Comparison of ENCODE assay signal across 10 mouse cellular contexts in the genomic region with DNA sequence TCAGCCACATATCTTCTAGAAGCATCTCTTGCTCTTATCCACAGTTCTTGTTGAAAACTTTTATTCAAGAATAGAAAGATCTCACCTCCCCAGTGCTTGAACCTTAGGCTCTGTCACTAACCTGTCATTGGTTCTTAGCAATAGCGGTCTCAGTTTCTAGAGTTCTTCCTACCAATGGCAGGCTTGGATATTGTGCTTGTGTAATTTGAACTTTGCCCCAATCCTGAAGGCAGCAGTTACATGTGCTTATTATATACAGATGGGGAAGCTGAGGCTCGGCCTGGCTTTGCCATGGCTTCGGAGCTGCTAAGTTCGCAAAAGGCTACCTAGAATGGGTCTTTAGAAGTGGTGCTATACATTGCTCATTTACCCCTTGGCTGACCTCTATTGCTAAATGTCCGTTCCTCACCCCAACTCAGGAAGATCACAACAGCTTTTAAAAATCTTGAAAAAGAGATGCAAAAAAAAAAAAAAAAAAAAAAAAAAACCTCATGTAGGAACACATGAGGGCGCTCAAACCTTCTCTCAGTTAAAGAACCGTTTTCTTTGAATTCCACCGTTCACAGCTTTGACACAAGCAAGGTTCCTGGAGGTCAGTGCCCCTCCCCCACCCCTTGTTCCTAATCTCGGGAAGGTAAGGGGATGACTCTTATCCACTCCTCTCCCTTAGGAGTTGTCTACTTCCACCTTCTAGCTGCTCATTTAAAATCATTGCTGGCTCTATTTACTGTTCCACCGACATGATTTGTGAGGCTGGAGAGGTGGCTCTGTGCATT. TPM values are rescaled to one million over a fixed set of nuclear protein-coding genes. Genes with fewer than 3 reads are reported as not detected.
DNase-seq lines count a peak whose midpoint lies in the region; ATAC-seq and TF ChIP-seq lines count a peak whose summit lies in the region.
"Had no signal": no experiment of that assay in that cellular context is flagged by ENCODE, and none has a peak within 500 bp of the region (broad histone marks: within the 10 kb centered on the region; RNA-seq: fewer than 3 reads in every experiment).

No protein-coding gene starts in this region.

- ATAC-seq in monocyte, adult 5-6 weeks (replicated peaks; ENCODE audit: insufficient number of reproducible peaks, low FRiP score, low TSS enrichment, poor library complexity, severe bottlenecking) = no peak

- WGBS in cerebellum, adult 2 months = 51% methylated on average over 10 of the region's 10 CpGs

- intact Hi-C loops in left cerebral cortex, adult 2 months (cut with DNase I) = loop anchor here (1.0 to 5.0 kb wide), 2 partner anchors 31 to 106 kb away; no protein-coding TSS in a partner anchor
- intact Hi-C loops in left cerebral cortex, postnatal 4 days (cut with DNase I) = no loop called here

- no peak overlapping the region for H3K4me3 ChIP-seq in cerebellum, adult 2 months (replicated peaks; ENCODE audit: insufficient read depth, low read depth, low read length)
- H3K4me3 ChIP-seq in left cerebral cortex, adult 2 months = no peak overlapping the region
- H3K4me3 ChIP-seq: heart, embryonic 12.5 days had no signal

- TF ChIP-seq POLR2A in cerebellum, adult 2 months (IDR thresholded peaks at IDR 0.05; ENCODE audit: borderline replicate concordance, insufficient read depth, low read length) = no peak

- no peaks in the 10 kb centered on the region for H3K27me3 ChIP-seq in cerebellum, adult 2 months (ENCODE audit: control insufficient read depth, insufficient read depth, low read length)
- H3K27me3 ChIP-seq: heart, embryonic 12.5 days had no signal

- no peak for DNase-seq in cerebellum, adult 2 months
- DNase-seq in cerebellum, adult 8-10 months = no peak
- DNase-seq in left cerebral cortex, adult 2 months (ENCODE audit: extremely low spot score in 1 of 2, low spot score in 2 of 2) = no peak
- DNase-seq in left cerebral cortex, postnatal 4 days = no peak
- peak; percentile 69 for DNase-seq in R1 (ENCODE audit: low read depth, low spot score)
- peak; percentile 30 for DNase-seq in mesoderm, embryonic 11.5 days (ENCODE audit: low read depth, low spot score)
- no peak for DNase-seq in adrenal gland, postnatal 4 days (ENCODE audit: low spot score in 2 of 2)
- DNase-seq: adrenal gland, postnatal 25 days had no signal

- no peaks in the 10 kb centered on the region for H3K4me1 ChIP-seq in cerebellum, adult 2 months (ENCODE audit: control insufficient read depth, insufficient read depth, low read length)
- H3K4me1 ChIP-seq: heart, embryonic 12.5 days had no signal

- no peak overlapping the region for H3K27ac ChIP-seq in cerebellum, adult 2 months (ENCODE audit: insufficient read depth, low read length)
- H3K27ac ChIP-seq in left cerebral cortex, adult 2 months = no peak overlapping the region

- peak; percentile 17; the same call in 1 of the 2 replicates for TF ChIP-seq CTCF in cerebellum, adult 2 months (IDR thresholded peaks at IDR 0.05; ENCODE audit: borderline replicate concordance, insufficient read depth, low read depth, low read length)
- peak; percentile 52 for TF ChIP-seq CTCF in left cerebral cortex, adult 2 months (IDR thresholded peaks at IDR 0.05)

RNA-seq across cellular contexts. Expression of a gene that starts 18.9 kb away (rescaled TPM):
- 46.9 and 49.4 TPM in 2 replicates for polyA plus RNA-seq in cerebellum, adult 2 months (2012; rRNA removed)
- total RNA-seq in left cerebral cortex, adult 2 months (2021) = 10 to 100 TPM; 83.0 to 88.9 TPM
- total RNA-seq in left cerebral cortex, postnatal 4 days (2021) = 10 to 100 TPM; 72.0 to 77.1 TPM
- 1 to 10 TPM; 1.2 to 2.2 TPM for total RNA-seq in adrenal gland, postnatal 4 days (2021)
- 3.2 to 11.4 TPM (median 8.9 TPM) in 3 replicates for total RNA-seq in monocyte, adult 5-6 weeks (2017)

RNA-seq across cellular contexts. Expression of a gene that starts 37.7 kb away (rescaled TPM):
- 4.7 and 5.9 TPM in 2 replicates for polyA plus RNA-seq in cerebellum, adult 2 months (2012; rRNA removed)
- 1 to 10 TPM; 6.0 to 6.1 TPM for total RNA-seq in left cerebral cortex, adult 2 months (2021)
- 10 to 100 TPM; 10.9 to 11.9 TPM for total RNA-seq in left cerebral cortex, postnatal 4 days (2021)
- total RNA-seq in adrenal gland, postnatal 4 days (2021) = 10 to 100 TPM; 77.3 to 90.7 TPM
- 0.87 TPM in 1 of 3 replicates, not detected in the others for total RNA-seq in monocyte, adult 5-6 weeks (2017)

Comparison
In these comparisons a context has a peak if more than half of its experiments do, and no peak if none do; other contexts are left out.
1. DNase-seq: peak in R1 (single experiment) and mesoderm, embryonic 11.5 days (single experiment); none in cerebellum, adult 2 months (0 of 2), cerebellum, adult 8-10 months (single experiment), left cerebral cortex, adult 2 months (0 of 2), left cerebral cortex, postnatal 4 days (single experiment) and adrenal gland, postnatal 4 days (0 of 2).
2. RNA of a gene that starts 37.7 kb away (total RNA-seq): 77.3 to 90.7 TPM in adrenal gland, postnatal 4 days; 10.9 to 11.9 TPM in left cerebral cortex, postnatal 4 days, 6.0 to 6.1 TPM in left cerebral cortex, adult 2 months and 0.87 TPM in monocyte, adult 5-6 weeks; every median in the first group is over 4 times any median in the second.